Mouse (Mus musculus) layer of hippocampus, postnatal 36 days (tissue): ENCODE data around the gene Olfr43. TPM values are rescaled to one million over a fixed set of nuclear protein-coding genes. Genes with fewer than 3 reads are reported as not detected.

ENCODE experiments used
- DNase-seq, 2 experiments: peaks; one replicate each; pipeline ENCODE4 v3.0.0; 2022
- total RNA-seq, 2 experiments: library from RNA; stranded (reverse); gene quantifications; 2 replicates each; pipeline ENCODE4 v1.2.3; 2021

Gene Olfr43
- not detected for total RNA-seq

DNA sequence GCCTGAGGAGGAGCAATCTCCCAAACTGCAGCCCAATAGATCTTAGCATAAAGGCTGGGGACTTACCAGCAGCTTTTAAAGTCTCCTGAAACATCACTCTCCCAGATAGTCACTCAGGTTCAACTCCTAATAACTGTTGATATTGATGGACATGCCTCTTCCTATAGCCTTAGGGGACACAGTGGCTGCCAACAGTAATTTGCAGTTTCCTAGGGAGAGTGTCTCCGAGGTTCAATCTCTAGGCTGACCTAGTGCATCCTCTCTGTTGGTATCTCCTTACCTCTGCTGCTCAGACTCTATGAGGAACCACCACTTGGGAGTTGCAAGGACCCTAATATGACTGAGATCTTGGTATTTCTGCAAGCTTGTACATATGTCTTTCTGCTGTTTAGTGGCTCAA is at the start of gene Olfr43:
Olfr43 (minus strand) TSS at position 101 of the 400 bp plus-strand sequence.
- DNase-seq, result no peak

DNA sequence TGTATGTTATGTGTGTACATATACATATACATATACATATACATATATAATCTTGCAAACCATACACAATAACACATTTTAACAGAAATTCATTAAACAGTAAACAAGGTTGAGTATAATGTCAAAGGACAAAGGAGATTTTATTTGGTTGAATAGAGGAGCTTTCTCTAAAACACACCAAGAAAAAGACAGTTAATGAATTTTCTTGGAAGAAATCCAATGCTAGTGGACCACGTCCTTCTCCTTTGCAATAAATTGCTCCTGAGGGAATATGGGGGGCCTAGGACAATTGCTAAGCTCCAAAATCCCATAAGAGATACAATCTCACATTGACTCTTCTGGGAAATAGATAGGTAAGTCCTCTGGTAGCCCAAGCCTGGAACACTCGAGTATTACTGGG is 48.3 kb upstream of the Olfr43 start, which contains the start of gene Olfr406:
Olfr406 (plus strand) TSS at position 301 of the 400 bp plus-strand sequence.
- no peak for DNase-seq

DNA sequence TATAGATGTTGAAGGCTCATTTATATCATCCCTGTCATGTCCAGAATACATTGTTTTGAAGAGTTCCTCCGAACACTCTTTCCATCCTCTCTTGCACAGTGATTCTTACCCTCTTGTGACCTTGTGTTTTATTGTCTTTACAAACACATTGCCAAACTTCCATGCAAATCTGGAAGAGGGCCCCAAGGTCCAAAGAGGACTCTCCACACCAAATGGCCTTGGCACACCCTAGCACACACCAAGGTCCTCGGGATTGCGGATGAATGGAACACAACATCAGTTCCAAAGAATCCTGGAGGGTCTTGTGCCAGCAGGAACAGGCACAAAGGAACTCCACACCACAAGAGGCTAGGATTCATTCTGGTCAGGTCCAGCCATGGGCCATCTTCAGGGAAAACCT is 30.0 kb upstream of the Olfr43 start:
- DNase-seq, result no peak

DNA sequence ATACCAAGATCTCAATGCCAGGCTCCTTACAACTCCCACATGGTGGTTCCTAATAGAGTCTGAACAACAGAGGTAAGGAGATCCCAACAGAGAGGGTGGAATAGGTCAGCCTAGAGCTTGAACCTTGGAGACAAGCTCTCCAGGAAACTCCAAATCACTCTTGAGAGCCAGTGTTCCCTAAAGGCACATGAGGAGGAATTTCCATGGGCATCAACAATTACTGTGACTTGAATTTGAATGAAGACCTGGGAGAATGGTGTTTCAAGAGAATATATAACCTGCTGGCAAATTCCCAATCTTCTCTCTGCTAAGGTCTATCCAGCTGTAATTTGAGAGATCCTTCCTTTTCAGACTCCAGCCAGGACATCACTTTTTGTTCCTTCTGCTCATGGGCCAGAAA is 25.2 kb downstream of the Olfr43 start, which contains the start of gene Olfr403:
Olfr403 (plus strand) TSS at position 301 of the 400 bp plus-strand sequence.
- no peak for DNase-seq

DNA sequence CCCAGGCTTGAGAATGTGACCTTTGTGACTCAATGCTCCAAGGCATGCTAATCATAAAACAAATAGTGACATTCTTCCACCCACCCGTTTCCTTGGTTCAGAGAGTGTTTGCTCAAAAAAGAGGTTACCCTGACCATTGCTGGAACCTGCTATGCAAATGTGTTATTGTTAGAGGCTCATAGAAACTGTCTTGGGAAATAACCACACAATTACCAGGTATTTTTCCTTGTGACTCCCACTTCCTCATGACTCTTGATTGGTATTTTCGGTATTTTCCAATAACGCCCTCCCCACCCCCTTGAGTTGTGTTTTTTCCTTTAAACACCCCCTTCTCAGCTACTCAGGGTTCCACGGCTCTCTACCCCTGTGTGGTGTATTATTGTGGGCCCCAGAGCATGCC is 27.4 kb downstream of the Olfr43 start:
- DNase-seq, result no peak

DNA sequence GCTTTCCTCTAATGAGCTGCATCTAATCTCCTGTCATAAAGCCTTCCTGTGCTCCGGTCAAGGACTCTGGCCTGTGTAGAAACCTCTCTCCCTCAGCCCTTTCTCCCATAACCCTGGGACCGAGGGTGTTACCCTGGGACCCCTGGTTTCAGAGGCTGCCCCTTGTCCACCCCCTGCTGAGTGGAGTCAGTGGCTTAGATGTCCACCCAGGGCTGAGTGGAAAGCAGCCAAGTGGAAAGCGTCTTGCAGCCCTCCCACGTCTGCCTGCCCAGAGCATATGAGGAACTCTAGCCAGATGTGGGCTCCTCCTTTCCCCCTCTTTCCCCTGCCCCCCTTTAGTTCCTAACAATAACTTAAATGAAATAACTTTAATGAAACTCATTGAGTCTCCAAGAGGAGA is 28.0 kb downstream of the Olfr43 start:
- no peak for DNase-seq

DNA sequence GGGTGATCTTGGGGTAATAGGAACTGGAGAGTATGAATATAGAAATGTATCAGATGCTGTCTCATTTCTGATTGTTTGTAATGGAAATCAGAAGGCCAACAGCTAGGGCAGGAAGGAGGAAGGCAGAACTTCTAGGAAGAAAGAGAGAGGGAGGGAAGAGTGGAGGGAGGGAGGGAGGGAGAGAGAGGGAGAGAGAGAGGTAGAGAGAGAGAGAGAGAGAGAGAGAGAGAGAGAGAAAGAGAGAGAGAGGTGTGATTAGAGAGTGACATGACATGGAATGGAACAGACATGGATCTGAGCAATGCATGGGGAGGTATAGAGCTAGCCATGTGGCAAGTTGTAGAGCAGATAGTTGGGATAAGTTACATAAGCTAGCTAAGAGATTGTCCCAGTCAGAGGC is 42.4 kb downstream of the Olfr43 start:
- no peak for DNase-seq

Other genes with a start within 250 kb of the Olfr43 start
- not detected for gene Olfr398, start 221.0 kb downstream of the Olfr43 start, total RNA-seq
- not detected for gene Olfr139, start 154.8 kb downstream of the Olfr43 start, total RNA-seq
- gene Olfr399, start 154.8 kb downstream of the Olfr43 start, total RNA-seq, result not detected
- not detected for gene Zfp616, start 141.4 kb downstream of the Olfr43 start, total RNA-seq
- not detected for gene Olfr401, start 97.7 kb downstream of the Olfr43 start, total RNA-seq
- not detected for gene Olfr402, start 57.9 kb downstream of the Olfr43 start, total RNA-seq
- not detected for gene Olfr403, start 25.1 kb downstream of the Olfr43 start, total RNA-seq
- gene Olfr406, start 48.4 kb upstream of the Olfr43 start, total RNA-seq, result not detected
- not detected for gene Olfr59, start 72.4 kb upstream of the Olfr43 start, total RNA-seq
- not detected for gene Olfr410, start 126.7 kb upstream of the Olfr43 start, total RNA-seq
- gene Olfr411, start 141.3 kb upstream of the Olfr43 start, total RNA-seq, result not detected
- not detected for gene Olfr412, start 150.7 kb upstream of the Olfr43 start, total RNA-seq